Mouse (Mus musculus): ENCODE results near the gene Scfd2.

The Scfd2 gene

GRCm38 (mm10) chr5:74455510-74456269 lies 75.9 kb downstream of the Scfd2 start:
- 88% methylated on average over 6 of the region's 6 CpGs for WGBS

DNA sequence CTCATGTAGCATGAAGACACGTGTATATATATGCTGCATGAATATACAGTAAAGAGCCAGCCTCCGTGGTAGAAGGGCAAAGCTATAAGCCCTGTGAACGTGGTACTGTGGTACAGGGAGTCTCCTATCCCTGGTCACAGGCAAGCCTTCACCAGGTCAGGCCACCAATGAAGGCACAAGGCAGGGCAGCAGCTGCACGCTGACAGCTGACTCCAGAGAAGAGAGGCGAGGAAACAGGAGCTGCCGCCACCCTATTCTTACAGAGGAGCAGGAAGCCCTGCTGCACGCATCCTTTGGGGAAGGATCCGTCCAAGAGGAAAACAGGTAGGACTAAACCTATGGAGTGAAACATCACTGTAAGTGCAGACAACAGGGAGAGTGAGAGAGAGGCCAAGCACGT lies 76.5 kb downstream of the Scfd2 start:
- 89% methylated on average over 9 of the region's 9 CpGs for WGBS

GRCm38 (mm10) chr5:74450977-74451376 lies 80.6 kb downstream of the Scfd2 start:
- 60% methylated on average over 5 of the region's 5 CpGs for WGBS

GRCm38 (mm10) chr5:74447517-74448334 lies 83.8 kb downstream of the Scfd2 start:
- 89% methylated on average over 10 of the region's 10 CpGs for WGBS

DNA sequence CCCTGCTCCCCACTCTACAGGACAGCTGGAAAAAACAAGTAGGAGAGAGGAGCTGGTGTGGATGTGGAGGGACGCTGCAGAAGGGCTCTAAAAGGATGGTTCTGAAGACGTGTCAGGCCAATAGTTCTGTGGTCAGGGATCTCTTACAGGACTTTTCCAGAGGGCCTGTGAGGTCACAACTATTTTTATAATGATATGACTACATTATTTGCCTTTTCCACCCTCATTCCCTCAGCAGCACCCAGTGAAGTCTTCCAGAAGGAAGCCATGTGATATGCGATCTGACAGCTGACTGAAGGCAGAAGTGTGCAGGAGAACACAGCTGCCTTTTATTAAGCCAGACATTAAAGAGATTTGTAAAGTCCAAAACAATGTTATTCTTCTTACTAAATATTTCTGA lies 85.7 kb downstream of the Scfd2 start:
- WGBS = 90% methylated on average over 3 of the region's 3 CpGs

DNA sequence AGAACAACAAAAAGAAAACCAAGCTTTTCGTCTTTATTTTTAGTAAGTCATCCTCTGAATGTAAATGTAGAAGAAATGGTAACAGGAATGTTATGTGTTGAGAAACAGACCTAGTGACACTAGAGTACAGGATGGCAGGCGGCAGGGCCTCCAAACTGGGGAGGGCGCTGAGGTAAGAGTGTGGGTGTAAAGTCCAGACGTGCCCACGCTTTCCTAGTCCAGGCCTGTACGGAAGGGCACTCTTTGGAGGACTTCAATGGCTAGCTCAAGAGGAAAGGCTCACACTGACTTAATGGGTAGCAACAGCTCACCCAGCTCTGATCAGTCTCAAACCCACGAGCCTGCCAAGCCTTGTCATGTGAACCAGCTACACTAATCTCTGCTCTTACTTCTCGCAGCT lies 93.2 kb downstream of the Scfd2 start:
- WGBS = 84% methylated on average over 8 of the region's 8 CpGs

- 26% methylated on average over 9 of the region's 9 CpGs for WGBS
Observed at GRCm38 (mm10) chr5:74433580-74434147, 97.9 kb downstream of the Scfd2 start.

- 45% methylated on average over 14 of the region's 14 CpGs for WGBS
Observed at GRCm38 (mm10) chr5:74432879-74433539, 98.5 kb downstream of the Scfd2 start.

DNA sequence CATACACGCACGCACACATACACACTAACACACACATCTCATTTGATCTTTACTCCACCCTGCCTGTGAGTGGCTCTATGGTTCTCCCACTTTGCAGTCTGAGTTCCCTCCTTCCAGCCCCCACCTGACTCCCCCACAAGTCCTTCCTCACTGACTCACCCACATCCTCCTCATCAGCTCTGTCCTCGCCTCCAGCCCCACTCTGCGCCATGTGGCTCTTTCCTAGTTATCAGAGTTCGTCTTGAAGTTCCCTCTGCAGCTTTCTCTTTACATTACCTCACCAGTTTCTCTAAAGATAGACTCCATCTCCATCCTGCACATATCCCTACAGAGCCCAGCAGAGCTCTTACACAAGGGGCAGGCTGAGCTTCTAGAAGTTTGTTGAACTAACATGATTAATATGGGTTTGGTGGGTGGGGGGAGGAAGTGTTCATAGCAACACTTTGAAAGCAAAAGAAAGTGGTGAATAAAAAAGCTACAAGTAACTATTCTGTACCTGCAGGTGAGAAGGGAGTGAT lies 110.9 kb downstream of the Scfd2 start:
- WGBS = 64% methylated on average over 5 of the region's 5 CpGs

GRCm38 (mm10) chr5:74412557-74412956 lies 119.0 kb downstream of the Scfd2 start:
- over 99% methylated on average over 3 of the region's 3 CpGs for WGBS

DNA sequence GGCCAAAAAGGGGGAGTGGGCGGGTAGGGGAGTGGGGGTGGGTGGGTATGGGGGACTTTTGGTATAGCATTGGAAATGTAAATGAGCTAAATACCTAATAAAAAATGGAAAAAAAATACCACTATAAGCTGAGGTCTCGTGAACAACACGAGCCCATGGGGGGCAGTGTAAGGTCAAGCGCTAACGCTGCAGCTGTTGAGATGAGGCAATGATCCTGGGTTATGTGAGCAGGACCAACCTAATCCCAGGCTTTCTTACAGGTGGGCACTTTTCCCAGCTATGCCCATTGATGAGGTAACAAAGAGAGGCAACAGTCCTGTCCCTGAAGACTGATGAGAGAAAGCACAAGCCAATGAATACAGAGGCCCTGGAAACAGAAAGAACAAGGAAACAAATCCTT lies 126.7 kb downstream of the Scfd2 start:
- 95% methylated on average over 4 of the region's 5 CpGs for WGBS

GRCm38 (mm10) chr5:74404083-74404482 lies 127.5 kb downstream of the Scfd2 start:
- 77% methylated on average over 5 of the region's 5 CpGs for WGBS

DNA sequence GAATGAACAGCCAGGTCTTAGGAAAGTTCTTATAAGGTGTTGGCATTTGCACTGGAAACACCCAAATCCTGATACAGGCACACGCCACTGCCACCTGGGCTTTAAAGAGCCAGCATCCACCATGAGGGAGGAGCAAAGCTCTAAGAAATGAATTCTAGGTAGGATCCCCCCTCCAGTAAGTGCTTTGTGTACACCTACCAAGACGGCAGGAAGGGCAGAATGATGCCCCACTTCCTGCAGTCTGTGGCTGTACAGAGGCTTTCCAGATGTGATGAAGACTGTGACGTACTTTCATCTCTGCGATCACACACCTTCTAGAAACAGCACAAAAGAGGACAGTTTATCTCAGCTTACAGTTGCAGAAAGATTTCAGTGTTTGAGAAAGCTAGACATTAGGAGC lies 128.9 kb downstream of the Scfd2 start:
- WGBS = 82% methylated on average over 4 of the region's 4 CpGs

DNA sequence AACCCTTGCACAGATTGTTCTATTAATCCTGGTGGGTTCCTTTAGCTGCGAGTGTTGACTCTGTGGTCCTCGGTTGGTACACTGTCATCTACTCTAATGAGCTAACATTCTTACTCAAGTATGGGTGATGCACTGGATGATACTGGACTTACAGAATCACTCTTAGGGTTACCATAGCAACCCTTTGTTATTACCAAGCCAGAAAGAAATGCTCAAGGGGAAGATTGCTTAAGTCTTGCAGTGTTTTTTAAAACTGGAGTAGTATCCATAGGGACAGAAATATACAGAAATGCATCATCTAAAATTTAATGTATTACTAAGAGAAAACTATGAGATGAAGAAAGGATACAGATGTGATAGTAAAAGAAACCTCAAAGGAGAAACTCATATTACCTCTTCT lies 139.8 kb downstream of the Scfd2 start:
- 81% methylated on average over 2 of the region's 2 CpGs for WGBS

DNA sequence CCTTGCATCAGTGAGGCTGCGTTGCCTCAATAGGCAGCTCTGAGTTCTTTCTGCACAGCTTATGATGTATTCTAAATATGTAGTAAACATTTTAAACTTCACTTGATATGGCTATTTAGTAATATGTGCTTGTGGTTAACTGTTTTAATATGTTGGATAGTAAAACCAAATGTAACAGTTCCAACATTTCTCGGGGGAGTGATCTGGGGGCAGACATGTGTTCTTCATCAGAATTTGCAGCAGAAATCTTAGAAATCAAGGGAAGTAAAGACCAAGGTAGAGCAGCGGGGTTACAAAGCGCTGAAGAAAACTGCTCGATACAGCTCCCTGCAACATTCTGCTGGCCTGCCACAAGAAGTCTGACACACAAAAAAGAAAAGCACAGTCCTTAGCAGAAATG lies 140.2 kb downstream of the Scfd2 start:
- 87% methylated on average over 5 of the region's 5 CpGs for WGBS

DNA sequence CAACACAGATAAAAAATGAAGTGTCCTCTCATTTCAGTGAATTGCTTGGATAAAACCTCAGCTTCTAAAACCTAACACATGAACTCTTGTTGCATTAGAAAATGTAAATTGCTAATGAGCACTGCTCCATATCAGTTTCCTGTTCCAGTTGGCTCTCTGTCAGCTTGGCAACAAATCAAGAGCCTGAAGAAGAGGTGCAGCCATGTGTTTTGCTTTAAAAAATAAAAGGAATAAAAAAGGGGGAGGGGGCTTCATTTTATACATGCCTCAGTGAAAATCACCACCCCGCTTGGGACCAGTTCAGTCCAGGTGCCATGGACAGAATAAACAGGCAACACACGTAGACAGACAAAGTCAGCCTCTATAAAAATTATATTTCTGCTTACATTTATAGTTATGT lies 142.7 kb downstream of the Scfd2 start:
- WGBS = 78% methylated on average over 2 of the region's 2 CpGs

DNA sequence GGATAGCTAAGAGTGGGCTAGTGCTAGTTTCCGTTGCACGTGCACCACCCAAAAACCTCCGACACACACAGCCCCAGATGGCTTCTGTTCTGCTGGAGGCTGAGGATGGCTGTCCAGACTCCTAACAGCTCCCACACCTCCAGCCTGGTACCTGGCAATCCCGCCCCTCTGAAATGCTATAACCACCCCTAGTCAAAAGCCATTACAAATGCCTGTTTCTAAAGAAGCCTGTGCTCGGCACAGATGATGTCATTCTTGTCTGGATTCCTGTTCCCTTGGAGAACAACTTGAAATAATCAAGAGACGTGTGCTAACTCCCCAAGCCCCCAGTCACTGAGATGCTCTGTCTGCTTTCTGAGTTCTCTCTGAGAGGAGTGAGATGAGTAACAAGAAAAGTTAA lies 143.5 kb downstream of the Scfd2 start:
- 43% methylated on average over 6 of the region's 6 CpGs for WGBS

GRCm38 (mm10) chr5:74387143-74387886 lies 144.2 kb downstream of the Scfd2 start:
- WGBS = 71% methylated on average over 1 of the region's 1 CpGs

GRCm38 (mm10) chr5:74380045-74380444 lies 151.5 kb downstream of the Scfd2 start:
- 74% methylated on average over 5 of the region's 5 CpGs for WGBS

DNA sequence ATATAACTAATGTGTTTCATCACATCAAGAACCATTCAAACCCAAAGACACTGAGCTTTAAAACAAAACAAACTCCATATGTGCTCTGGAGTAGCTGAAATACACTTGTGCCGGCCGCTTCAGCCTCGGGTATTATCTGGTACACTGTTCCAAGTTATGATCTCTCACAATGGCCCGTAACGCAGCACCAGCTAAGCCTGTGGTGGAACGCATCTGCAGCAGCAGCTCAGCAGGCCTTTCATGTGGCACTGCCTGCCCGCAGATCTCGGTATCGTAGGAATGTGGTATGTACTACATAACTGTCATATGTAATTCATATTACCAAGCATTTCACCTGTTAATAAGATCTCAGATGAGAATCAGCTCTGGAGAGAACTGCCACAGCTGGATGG lies 164.9 kb downstream of the Scfd2 start:
- 92% methylated on average over 9 of the region's 9 CpGs for WGBS

DNA sequence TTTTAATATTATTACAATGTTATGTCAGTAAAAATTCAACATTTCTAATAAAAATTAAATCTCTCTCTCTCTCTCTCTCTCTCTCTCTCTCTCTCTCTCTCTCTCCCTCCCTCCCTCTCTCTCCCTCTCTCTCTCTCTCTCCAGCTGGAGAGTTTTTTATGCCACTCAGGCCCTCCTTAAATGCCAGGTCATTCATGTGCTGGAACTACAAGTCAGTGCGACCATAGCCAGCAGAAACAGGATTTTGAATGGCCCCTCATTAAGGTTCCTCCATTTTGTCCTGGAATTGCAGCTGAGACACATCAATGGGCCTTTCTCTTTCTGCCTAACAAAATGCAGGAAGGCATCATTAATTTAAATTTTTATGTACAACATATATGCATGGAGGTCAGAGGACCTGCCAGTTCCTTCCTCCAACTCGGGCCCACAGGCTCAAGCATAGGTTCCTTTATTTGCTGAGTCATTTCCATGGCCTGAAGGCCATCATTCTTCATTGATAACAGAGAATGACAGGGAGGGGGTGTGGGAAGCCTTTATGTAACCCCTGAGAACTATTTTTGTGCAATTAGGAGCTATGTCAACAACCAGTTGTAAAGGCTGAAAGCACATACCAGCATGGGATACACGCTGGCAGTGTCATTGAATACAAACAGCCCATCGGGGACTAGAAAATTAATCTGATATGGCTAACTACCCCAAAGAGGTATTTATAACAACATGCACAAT lies 165.4 kb downstream of the Scfd2 start:
- WGBS = 78% methylated on average over 4 of the region's 4 CpGs

Measured in cerebral cortex, adult 2 months (tissue).